In genomic region chr9:110068745-110069144, GRCm38 (mm10) we compare ENCODE assay signal across 23 mouse cellular contexts. TPM values are rescaled to one million over a fixed set of nuclear protein-coding genes. Genes with fewer than 3 reads are reported as not detected.
DNase-seq lines count a peak whose midpoint lies in the region; ATAC-seq and TF ChIP-seq lines count a peak whose summit lies in the region.
"Had no signal": no experiment of that assay in that cellular context is flagged by ENCODE, and none has a peak within 500 bp of the region (broad histone marks: within the 10 kb centered on the region; RNA-seq: fewer than 3 reads in every experiment).

No protein-coding gene starts in this region.

- H3K4me3 ChIP-seq in heart, postnatal 0 days (ENCODE audit: low read depth, low read length) = no peak overlapping the region
- H3K4me3 ChIP-seq: embryonic facial prominence, embryonic 12.5 days; embryonic facial prominence, embryonic 15.5 days; forebrain, embryonic 12.5 days; forebrain, embryonic 15.5 days; hindbrain, embryonic 12.5 days; hindbrain, embryonic 15.5 days had no signal

- H3K36me3 ChIP-seq in heart, postnatal 0 days (replicated peaks; ENCODE audit: control insufficient read depth, insufficient read depth, low read length) = peaks cover 84% of the 10 kb centered on the region

- DNase-seq in heart, postnatal 0 days (ENCODE audit: low spot score) = no peak
- DNase-seq in heart, postnatal 4 days = no peak
- peak; percentile 83 for DNase-seq in adrenal gland, adult 2 months
- DNase-seq in adrenal gland, adult 8-10 months = peak; percentile 74
- DNase-seq in adrenal gland, postnatal 25 days = peak; percentile 41
- DNase-seq in layer of hippocampus, postnatal 25 days (ENCODE audit: extremely low spot score in 1 of 2, low spot score in 1 of 2) = no peak
- DNase-seq: cerebellum, adult 11 months; cerebellum, adult 2 months; cerebellum, adult 9-11 months; cerebellum, postnatal 25 days; gastrocnemius, postnatal 10 days; heart, postnatal 10 days; kidney, adult 2 months had no signal

- no peaks in the 10 kb centered on the region for H3K27me3 ChIP-seq in heart, postnatal 0 days (ENCODE audit: control insufficient read depth, insufficient read depth, low read length)
- H3K27me3 ChIP-seq: embryonic facial prominence, embryonic 12.5 days; embryonic facial prominence, embryonic 15.5 days; forebrain, embryonic 12.5 days; forebrain, embryonic 15.5 days; hindbrain, embryonic 12.5 days; hindbrain, embryonic 15.5 days had no signal

- 78% methylated on average over 6 of the region's 6 CpGs for WGBS in heart, postnatal 0 days

- H3K4me1 ChIP-seq in heart, postnatal 0 days (ENCODE audit: control insufficient read depth, insufficient read depth) = 0 out of 2 replicates have a peak, but pooled peaks cover 8% of the 10 kb centered on the region
- H3K4me1 ChIP-seq: embryonic facial prominence, embryonic 12.5 days; embryonic facial prominence, embryonic 15.5 days; forebrain, embryonic 12.5 days; hindbrain, embryonic 12.5 days; hindbrain, embryonic 15.5 days had no signal

- H3K9me3 ChIP-seq in heart, postnatal 0 days (replicated peaks; ENCODE audit: control insufficient read depth, low read length) = no peaks in the 10 kb centered on the region
- H3K9me3 ChIP-seq: embryonic facial prominence, embryonic 12.5 days; embryonic facial prominence, embryonic 15.5 days; forebrain, embryonic 12.5 days; forebrain, embryonic 15.5 days; hindbrain, embryonic 12.5 days; hindbrain, embryonic 15.5 days had no signal

- no peak for TF ChIP-seq EP300 in heart, postnatal 0 days (IDR thresholded peaks at IDR 0.05; ENCODE audit: low read depth)

- no peak for ATAC-seq in heart, postnatal 0 days (ENCODE audit: insufficient read depth, low read depth)
- no peak for ATAC-seq in CD4-positive, CD25-positive, alpha-beta regulatory T cell, adult 4 months
- ATAC-seq: activated CD4-positive, CD25-positive, alpha-beta regulatory T cell, adult 4 months; forebrain, embryonic 15.5 days; intestine, postnatal 0 days had no signal

- 0 out of 2 replicates have a peak overlapping the region, but pooled peaks have one; percentile 11 for H3K27ac ChIP-seq in heart, postnatal 0 days (ENCODE audit: low read depth)
- H3K27ac ChIP-seq: embryonic facial prominence, embryonic 12.5 days; embryonic facial prominence, embryonic 15.5 days; forebrain, embryonic 12.5 days; forebrain, embryonic 15.5 days; hindbrain, embryonic 12.5 days; hindbrain, embryonic 15.5 days had no signal

- no peak overlapping the region for H3K9ac ChIP-seq in heart, postnatal 0 days (replicated peaks; ENCODE audit: low read depth, low read length)
- H3K9ac ChIP-seq: embryonic facial prominence, embryonic 12.5 days; embryonic facial prominence, embryonic 15.5 days; forebrain, embryonic 12.5 days; forebrain, embryonic 15.5 days; hindbrain, embryonic 12.5 days; hindbrain, embryonic 15.5 days had no signal

- TF ChIP-seq CTCF in heart, postnatal 0 days (IDR thresholded peaks at IDR 0.05; ENCODE audit: low read depth) = no peak

- H3K4me2 ChIP-seq in heart, postnatal 0 days (ENCODE audit: low read depth, low read length) = no peak overlapping the region
- H3K4me2 ChIP-seq: embryonic facial prominence, embryonic 12.5 days; embryonic facial prominence, embryonic 15.5 days; forebrain, embryonic 12.5 days; forebrain, embryonic 15.5 days; heart, embryonic 11.5 days; hindbrain, embryonic 12.5 days; hindbrain, embryonic 15.5 days had no signal

RNA-seq across cellular contexts. Expression of gene Smarcc1, which starts 48.8 kb away (rescaled TPM):
- 7.8 and 28.3 TPM in 2 replicates for total RNA-seq in heart, postnatal 0 days (2014; rRNA removed; ENCODE audit: low replicate concordance)
- 31.9 and 32.3 TPM in 2 replicates for polyA plus RNA-seq in heart, postnatal 0 days (2015; fragmentation: Nextera tagmentation; extraction: Ambion mirVana)
- 10 to 100 TPM; 64.3 to 66.5 TPM for total RNA-seq in heart, postnatal 4 days (2021)
- total RNA-seq in adrenal gland, adult 2 months (2021) = 10 to 100 TPM; 46.1 to 58.3 TPM
- 20.8 and 26.4 TPM in 2 replicates for polyA plus RNA-seq in adrenal gland, adult 2 months (2012; rRNA removed)
- 10 to 100 TPM; 57.6 to 64.3 (median 60.8) TPM for total RNA-seq in adrenal gland, adult 8-10 months (2022)
- 62.0 and 67.1 TPM in 2 replicates for total RNA-seq in adrenal gland, postnatal 25 days (2021)
- total RNA-seq in layer of hippocampus, postnatal 25 days (2021) = 10 to 100 TPM; 54.6 to 65.9 TPM
- polyA plus RNA-seq in CD4-positive, CD25-positive, alpha-beta regulatory T cell, adult 4 months (2017; shearing (Covaris generic)) = 10 to 100 TPM; 23.4 to 24.1 TPM

RNA-seq across cellular contexts. Expression of gene Dhx30, which starts 48.9 kb away (rescaled TPM):
- 111 and 120 TPM in 2 replicates for total RNA-seq in heart, postnatal 0 days (2014; rRNA removed; ENCODE audit: low replicate concordance)
- 63.6 and 66.4 TPM in 2 replicates for polyA plus RNA-seq in heart, postnatal 0 days (2015; fragmentation: Nextera tagmentation; extraction: Ambion mirVana)
- total RNA-seq in heart, postnatal 4 days (2021) = 10 to 100 TPM; 78.0 to 81.8 TPM
- total RNA-seq in adrenal gland, adult 2 months (2021) = 100 to 1,000 TPM in 1 of 2 experiments, 10 to 100 TPM in 1; 92.7 to 102 TPM
- polyA plus RNA-seq in adrenal gland, adult 2 months (2012; rRNA removed) = 52.9 and 68.1 TPM in 2 replicates
- 100 to 1,000 TPM; 107 to 117 (median 114) TPM for total RNA-seq in adrenal gland, adult 8-10 months (2022)
- 96.3 and 116 TPM in 2 replicates for total RNA-seq in adrenal gland, postnatal 25 days (2021)
- total RNA-seq in layer of hippocampus, postnatal 25 days (2021) = 100 to 1,000 TPM; 161 to 170 TPM
- 100 to 1,000 TPM; 102 to 156 TPM for polyA plus RNA-seq in CD4-positive, CD25-positive, alpha-beta regulatory T cell, adult 4 months (2017; shearing (Covaris generic))

Comparison
In these comparisons a context has a peak if more than half of its experiments do, and no peak if none do; other contexts are left out.
1. DNase-seq: peak in adrenal gland, adult 2 months (single experiment), adrenal gland, adult 8-10 months (single experiment) and adrenal gland, postnatal 25 days (single experiment); none in heart, postnatal 0 days (single experiment), heart, postnatal 4 days (single experiment) and layer of hippocampus, postnatal 25 days (0 of 2).